ENCODE assay signal across 8 mouse cellular contexts in the genomic region with DNA sequence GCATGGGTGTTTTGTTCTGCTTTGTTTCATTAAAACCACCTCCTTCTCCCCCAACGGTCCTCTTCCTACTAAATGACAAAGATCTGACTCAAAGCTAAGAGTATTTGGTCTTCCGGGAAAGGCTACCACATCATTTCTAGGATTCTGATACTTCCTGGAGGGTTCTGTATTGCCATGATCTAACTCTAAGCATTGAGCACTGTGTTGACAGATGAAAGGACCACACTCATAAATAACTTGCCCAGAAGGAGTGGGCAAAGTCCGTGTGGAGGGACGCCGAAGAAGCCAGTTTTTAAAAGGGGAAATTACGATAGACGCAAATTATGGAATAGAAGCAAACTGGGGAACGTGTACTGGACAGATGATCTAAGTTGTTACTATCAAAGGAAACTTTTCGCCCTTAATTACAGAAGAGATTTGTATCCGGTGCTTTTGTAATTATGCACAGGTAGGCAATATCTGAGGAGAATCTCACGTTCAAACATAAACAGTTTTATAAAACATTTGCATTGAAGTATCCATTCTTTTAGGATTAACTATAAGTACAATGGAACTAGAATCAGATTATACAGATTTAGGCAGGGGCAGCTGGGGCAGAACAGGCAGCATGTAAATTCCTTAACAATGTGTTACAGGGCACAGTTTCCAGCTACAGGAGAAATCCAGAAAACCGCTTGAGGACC. TPM values are rescaled to one million over a fixed set of nuclear protein-coding genes. Genes with fewer than 3 reads are reported as not detected.
DNase-seq lines count a peak whose midpoint lies in the region; ATAC-seq and TF ChIP-seq lines count a peak whose summit lies in the region.

No protein-coding gene starts in this region.

- H3K27me3 ChIP-seq in hindbrain, embryonic 14.5 days (ENCODE audit: control insufficient read depth, insufficient read depth, low read length) = no peaks in the 10 kb centered on the region
- H3K27me3 ChIP-seq in midbrain, embryonic 15.5 days (replicated peaks) = no peaks in the 10 kb centered on the region

- H3K4me2 ChIP-seq in hindbrain, embryonic 14.5 days (replicated peaks) = peak overlapping the region; percentile 79
- H3K4me2 ChIP-seq in midbrain, embryonic 15.5 days = peak overlapping the region; percentile 70

- WGBS in lung, adult 2 months = 2% methylated on average over 12 of the region's 12 CpGs
- 4% methylated on average over 12 of the region's 12 CpGs for WGBS in hindbrain, embryonic 14.5 days
- 5% methylated on average over 12 of the region's 12 CpGs for WGBS in midbrain, embryonic 15.5 days

- TF ChIP-seq POLR2A in lung, adult 2 months (IDR thresholded peaks at IDR 0.05; ENCODE audit: borderline replicate concordance, extremely low read depth, low read depth, low read length) = no peak

- intact Hi-C loops in left cerebral cortex, postnatal 36 days (cut with DNase I) = loop anchor here (10.0 kb wide), 1 partner anchor 109 kb away; no protein-coding TSS in a partner anchor

- H3K36me3 ChIP-seq in hindbrain, embryonic 14.5 days (replicated peaks; ENCODE audit: control insufficient read depth, insufficient read depth) = no peaks in the 10 kb centered on the region
- no peaks in the 10 kb centered on the region for H3K36me3 ChIP-seq in midbrain, embryonic 15.5 days (replicated peaks)

- peak overlapping the region; percentile 91 for H3K4me3 ChIP-seq in lung, adult 2 months (replicated peaks; ENCODE audit: extremely low read depth, low read depth, low read length)
- peak overlapping the region; percentile 96 for H3K4me3 ChIP-seq in hindbrain, embryonic 14.5 days (replicated peaks; ENCODE audit: low read length)
- peak overlapping the region; percentile 99 for H3K4me3 ChIP-seq in midbrain, embryonic 15.5 days

- H3K9ac ChIP-seq in hindbrain, embryonic 14.5 days = peak overlapping the region; percentile 95
- peak overlapping the region; percentile 78 for H3K9ac ChIP-seq in midbrain, embryonic 15.5 days

- ATAC-seq in hindbrain, embryonic 14.5 days (ENCODE audit: low FRiP score) = no peak
- no peak for ATAC-seq in midbrain, embryonic 15.5 days (replicated peaks)

- H3K9me3 ChIP-seq in hindbrain, embryonic 14.5 days (ENCODE audit: control insufficient read depth, low read length) = 0 out of 2 replicates have a peak, but pooled peaks cover 3% of the 10 kb centered on the region
- no peaks in the 10 kb centered on the region for H3K9me3 ChIP-seq in midbrain, embryonic 15.5 days

- peaks cover 5% of the 10 kb centered on the region for H3K4me1 ChIP-seq in lung, adult 2 months (ENCODE audit: control insufficient read depth, insufficient read depth, low read length)
- peaks cover 11% of the 10 kb centered on the region; the same call in 1 of the 2 replicates for H3K4me1 ChIP-seq in hindbrain, embryonic 14.5 days (replicated peaks; ENCODE audit: control insufficient read depth, insufficient read depth, low read length)
- H3K4me1 ChIP-seq in midbrain, embryonic 15.5 days = peaks cover 16% of the 10 kb centered on the region

- TF ChIP-seq CTCF in lung, adult 2 months (IDR thresholded peaks at IDR 0.05; ENCODE audit: insufficient read depth, low read length) = no peak

- H3K27ac ChIP-seq in hindbrain, embryonic 14.5 days = peak overlapping the region; percentile 97
- H3K27ac ChIP-seq in midbrain, embryonic 15.5 days = peak overlapping the region; percentile 93

- DNase-seq in lung, adult 2 months = no peak
- no peak for DNase-seq in lung, postnatal 10 days
- peak; percentile 9 for DNase-seq in c-Kit-positive CD71-negative TER-119-negative erythroid progenitor cells, embryonic 14.5 days (ENCODE audit: low read depth)
- DNase-seq in hindbrain, embryonic 14.5 days (ENCODE audit: low spot score) = peak; percentile 54
- DNase-seq in thymus, postnatal 36 days = no peak
- DNase-seq in frontal cortex, postnatal 14 days (ENCODE audit: low spot score in 2 of 2) = no peak
- DNase-seq in left cerebral cortex, postnatal 36 days (ENCODE audit: low spot score in 2 of 2) = no peak

RNA-seq across cellular contexts. Expression of a gene that starts 1.1 kb away (rescaled TPM):
- polyA plus RNA-seq in lung, adult 2 months (2012; rRNA removed) = 11.5 and 19.6 TPM in 2 replicates
- 93.7 and 109 TPM in 2 replicates for polyA plus RNA-seq in hindbrain, embryonic 14.5 days (2014; fragmentation: Nextera tagmentation; extraction: Ambion mirVana)
- 68.6 and 70.6 TPM in 2 replicates for polyA plus RNA-seq in midbrain, embryonic 15.5 days (2015; fragmentation: Nextera tagmentation; extraction: Ambion mirVana)
- total RNA-seq in left cerebral cortex, postnatal 36 days (2021) = 100 to 1,000 TPM; 253 to 296 TPM

Comparison
In these comparisons a context has a peak if more than half of its experiments do, and no peak if none do; other contexts are left out.
1. DNase-seq: peak in c-Kit-positive CD71-negative TER-119-negative erythroid progenitor cells, embryonic 14.5 days (single experiment) and hindbrain, embryonic 14.5 days (single experiment); none in lung, adult 2 months (single experiment), lung, postnatal 10 days (single experiment), thymus, postnatal 36 days (0 of 2), frontal cortex, postnatal 14 days (0 of 2) and left cerebral cortex, postnatal 36 days (0 of 2).
2. Peak in every context shown above with its lines, with median percentiles within 50 percentile points of each other: H3K4me3 ChIP-seq.